Mouse (Mus musculus) C2C12 (cell line): ENCODE data around the gene Dlk2. TPM values are rescaled to one million over a fixed set of nuclear protein-coding genes. Genes with fewer than 3 reads are reported as not detected.

Source experiments
- H3K27me3 ChIP-seq: one replicate; pipeline ENCODE4 v1.6.1; 2011; ENCODE audit not compliant: control insufficient read depth, insufficient read depth, insufficient read length
- H3K36me3 ChIP-seq: one replicate; pipeline ENCODE4 v1.6.1; 2011; ENCODE audit not compliant: control insufficient read depth, insufficient read depth
- H3K4me3 ChIP-seq: one replicate; pipeline ENCODE4 v1.5.1; 2011; ENCODE audit warnings: mild to moderate bottlenecking, control low read depth; ENCODE audit not compliant: poor library complexity, insufficient read depth, severe bottlenecking
- H3K79me2 ChIP-seq: one replicate; pipeline ENCODE4 v1.6.1; 2011; ENCODE audit not compliant: control insufficient read depth, insufficient read depth
- H3K79me3 ChIP-seq: one replicate; pipeline ENCODE4 v1.6.1; 2011; ENCODE audit warnings: low read depth, control low read depth
- H3ac ChIP-seq: one replicate; pipeline ENCODE3; 2011; ENCODE audit warnings: low read depth; ENCODE audit not compliant: control insufficient read depth, insufficient read length
- CEBPB ChIP-seq: IDR thresholded peaks from one replicate; pipeline ENCODE4 v1.6.1; 2011; ENCODE audit warnings: low read depth, mild to moderate bottlenecking, control low read depth, moderate library complexity
- CTCF ChIP-seq: IDR thresholded peaks from one replicate; pipeline ENCODE4 v1.5.1; 2011; ENCODE audit not compliant: control insufficient read depth, insufficient read depth, insufficient read length
- FOSL1 ChIP-seq: IDR thresholded peaks from one replicate; pipeline ENCODE4 v1.8.0; 2011; ENCODE audit warnings: mild to moderate bottlenecking, low read length; ENCODE audit not compliant: poor library complexity, insufficient read depth, severe bottlenecking
- MAX ChIP-seq: IDR thresholded peaks from one replicate; pipeline ENCODE4 v1.6.1; 2011; ENCODE audit warnings: mild to moderate bottlenecking, control low read depth
- MYOD1 ChIP-seq: IDR thresholded peaks from one replicate; pipeline ENCODE4 v1.6.1; 2011; ENCODE audit warnings: low read depth; ENCODE audit not compliant: control insufficient read depth, insufficient read length
- MYOG ChIP-seq: IDR thresholded peaks from one replicate; pipeline ENCODE4 v1.6.1; 2011; ENCODE audit not compliant: control insufficient read depth, insufficient read length; ENCODE audit errors: extremely low read depth
- USF1 ChIP-seq: IDR thresholded peaks from one replicate; pipeline ENCODE4 v1.6.1; 2011; ENCODE audit warnings: low read depth, mild to moderate bottlenecking, control low read depth, moderate library complexity
- polyA plus RNA-seq: library from polyadenylated mRNA; unstranded; fragments of >200 nt; fragmentation: generic; extraction: Trizol; gene quantifications from one replicate; pipeline ENCODE4 v1.2.1, GENCODE M21; 2012; ENCODE audit warnings: missing spikeins

The Dlk2 gene
- polyA plus RNA-seq, 1 experiment, result 14.7 TPM

DNA sequence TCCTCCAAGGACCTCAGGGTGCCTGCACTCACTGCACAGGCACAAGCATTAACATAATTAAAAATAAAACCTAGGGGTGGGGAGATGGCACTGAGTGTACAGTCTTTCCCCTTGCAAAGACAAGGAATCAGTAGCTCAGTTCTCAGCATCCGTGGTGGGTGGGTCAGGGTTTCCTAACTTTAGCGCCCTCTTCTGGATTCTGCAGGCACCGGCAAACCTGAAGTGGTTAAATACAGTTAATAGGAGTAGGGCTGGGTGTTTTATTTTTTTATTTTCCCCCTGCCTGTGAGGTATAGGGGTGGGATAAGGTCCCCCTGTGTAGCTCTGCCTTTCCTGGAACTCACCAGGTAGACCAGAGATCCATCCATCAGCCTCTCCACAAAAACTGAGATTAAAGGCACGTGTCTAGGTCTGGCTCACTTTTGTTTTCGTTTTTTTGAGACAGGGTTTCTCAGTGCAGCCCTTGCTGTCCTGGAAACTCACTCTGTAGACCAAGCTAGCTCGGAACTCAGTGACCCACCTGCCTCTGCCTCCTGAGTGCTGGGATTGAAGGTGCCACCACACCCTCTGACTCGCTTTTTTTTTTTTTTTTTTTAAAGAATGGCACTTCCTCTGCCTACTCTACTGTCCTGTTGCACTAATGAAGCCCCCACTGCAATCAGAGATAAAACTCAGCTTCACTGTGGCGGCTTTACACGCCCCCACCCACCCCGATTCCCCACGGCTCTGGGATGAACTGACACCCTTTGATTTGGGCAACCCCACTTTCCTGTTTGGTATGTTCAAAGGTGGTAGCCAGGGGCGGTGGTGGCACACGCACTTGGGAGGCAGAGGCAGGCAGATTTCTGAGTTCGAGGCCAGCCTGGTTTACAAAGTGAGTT is 44.4 kb upstream of the Dlk2 start:
- TF ChIP-seq MYOD1 (no peak), USF1 (no peak), CTCF (no peak), CEBPB (no peak), MYOG (no peak), MAX (no peak), FOSL1 (no peak)
- peak overlapping the region; percentile 32 for H3K4me3 ChIP-seq
- no peak overlapping the region for H3ac ChIP-seq
- H3K79me2 ChIP-seq, result peaks cover 26% of the 10 kb centered on the region
- H3K36me3 ChIP-seq, result peaks cover 51% of the 10 kb centered on the region
- no peaks in the 10 kb centered on the region for H3K27me3 ChIP-seq
- H3K79me3 ChIP-seq, result peaks cover 12% of the 10 kb centered on the region

DNA sequence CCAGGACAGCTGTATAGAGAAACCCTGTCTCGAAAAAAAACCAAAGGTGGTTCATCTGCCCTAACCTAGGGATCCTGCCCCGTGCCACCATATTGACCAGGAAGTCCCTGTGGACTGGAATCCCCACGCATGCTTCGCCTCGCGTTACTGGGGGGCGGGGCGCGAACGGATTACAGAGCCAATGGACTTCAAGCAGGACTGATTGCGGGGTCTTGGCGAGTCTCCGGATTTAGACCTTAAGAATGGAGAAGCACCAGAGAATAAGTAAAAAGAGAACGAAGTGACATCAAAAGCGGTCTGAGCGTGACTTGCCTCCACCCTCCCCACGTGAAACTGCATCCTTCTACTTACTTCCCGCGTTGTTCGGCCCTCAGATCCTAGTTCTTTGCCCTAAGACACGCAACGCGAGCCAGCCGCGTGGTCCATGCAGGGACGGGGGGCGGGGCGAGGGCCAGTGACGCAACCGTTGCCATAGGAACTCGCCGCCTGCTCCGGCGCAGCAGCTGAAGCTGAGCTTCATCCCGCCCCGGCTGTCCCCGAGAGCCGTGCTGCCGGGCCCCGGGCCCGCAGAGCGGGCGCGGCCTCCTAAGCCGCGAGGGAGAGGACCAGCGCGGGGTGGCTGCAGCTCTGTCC is 43.7 kb upstream of the Dlk2 start, which contains the start of gene Lrrc73:
Gene Lrrc73 (plus strand): TSS at position 80 of the 633 bp plus-strand sequence.
- Histone ChIP-seq H3K79me3 (peaks cover 8% of the 10 kb centered on the region), H3K36me3 (peaks cover 59% of the 10 kb centered on the region), H3K4me3 (peak within 1 kb of the TSS; percentile 32), H3K79me2 (peaks cover 18% of the 10 kb centered on the region), H3K27me3 (no peaks in the 10 kb centered on the region), H3ac (peak within 1 kb of the TSS; percentile 76)
- TF ChIP-seq FOSL1 (no peak), CTCF (no peak), CEBPB (peak; percentile 64), MYOG (no peak), MYOD1 (peak; percentile 19), MAX (peak; percentile 95)

DNA sequence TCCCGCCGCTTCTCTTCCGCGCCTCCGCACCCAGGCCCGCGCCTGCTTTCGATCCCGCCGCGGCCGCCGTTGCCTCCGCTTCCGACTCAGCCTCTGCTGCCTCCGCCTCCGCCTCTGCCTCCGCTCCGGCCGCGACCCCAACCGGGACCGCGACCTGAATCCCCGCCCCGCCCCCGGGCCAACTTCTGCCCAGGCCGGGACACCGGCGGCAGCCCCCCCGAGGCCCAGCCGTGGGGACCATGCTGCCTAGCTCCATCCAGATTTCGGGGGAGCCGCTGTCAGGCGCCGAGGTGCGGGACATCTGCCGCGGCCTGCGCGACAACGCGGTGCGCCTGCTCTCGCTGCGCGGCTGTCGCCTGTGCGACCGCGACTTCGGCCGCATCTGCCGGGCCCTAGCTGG is 43.1 kb upstream of the Dlk2 start:
- Histone ChIP-seq H3K4me3 (peak overlapping the region; percentile 32), H3K36me3 (peaks cover 61% of the 10 kb centered on the region), H3K27me3 (no peaks in the 10 kb centered on the region), H3K79me2 (peaks cover 13% of the 10 kb centered on the region), H3ac (peak overlapping the region; percentile 76), H3K79me3 (peaks cover 2% of the 10 kb centered on the region)
- no peak for TF ChIP-seq MYOD1
- no peak for TF ChIP-seq MYOG
- no peak for TF ChIP-seq USF1
- no peak for TF ChIP-seq CTCF
- no peak for TF ChIP-seq MAX
- no peak for TF ChIP-seq FOSL1
- TF ChIP-seq CEBPB, result no peak

DNA sequence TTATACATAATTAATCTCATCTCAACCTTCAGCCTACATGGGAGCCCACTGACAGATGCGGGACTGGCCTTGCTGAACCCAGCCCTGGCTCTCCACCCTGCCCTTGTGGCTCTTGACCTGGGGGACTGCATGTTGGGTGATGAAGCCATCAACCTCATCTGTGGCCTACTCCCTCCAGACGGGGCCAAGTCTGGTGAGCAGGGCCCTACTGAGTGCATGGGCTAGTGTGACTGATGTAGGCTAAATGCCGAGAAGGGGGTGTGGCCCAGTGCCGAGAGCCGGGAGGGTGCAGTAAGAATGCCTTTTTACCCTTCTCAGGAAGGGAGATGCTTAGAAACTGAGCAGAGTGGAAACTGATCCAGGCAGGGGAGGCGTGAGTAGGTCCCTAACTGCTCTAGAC is 42.1 kb upstream of the Dlk2 start:
- Histone ChIP-seq H3K79me3 (no peaks in the 10 kb centered on the region), H3K36me3 (peaks cover 61% of the 10 kb centered on the region), H3ac (no peak overlapping the region), H3K79me2 (peaks cover 2% of the 10 kb centered on the region), H3K4me3 (no peak overlapping the region), H3K27me3 (no peaks in the 10 kb centered on the region)
- TF ChIP-seq MYOD1 (no peak), CTCF (no peak), MAX (no peak), USF1 (no peak), MYOG (no peak), FOSL1 (no peak), CEBPB (no peak)

DNA sequence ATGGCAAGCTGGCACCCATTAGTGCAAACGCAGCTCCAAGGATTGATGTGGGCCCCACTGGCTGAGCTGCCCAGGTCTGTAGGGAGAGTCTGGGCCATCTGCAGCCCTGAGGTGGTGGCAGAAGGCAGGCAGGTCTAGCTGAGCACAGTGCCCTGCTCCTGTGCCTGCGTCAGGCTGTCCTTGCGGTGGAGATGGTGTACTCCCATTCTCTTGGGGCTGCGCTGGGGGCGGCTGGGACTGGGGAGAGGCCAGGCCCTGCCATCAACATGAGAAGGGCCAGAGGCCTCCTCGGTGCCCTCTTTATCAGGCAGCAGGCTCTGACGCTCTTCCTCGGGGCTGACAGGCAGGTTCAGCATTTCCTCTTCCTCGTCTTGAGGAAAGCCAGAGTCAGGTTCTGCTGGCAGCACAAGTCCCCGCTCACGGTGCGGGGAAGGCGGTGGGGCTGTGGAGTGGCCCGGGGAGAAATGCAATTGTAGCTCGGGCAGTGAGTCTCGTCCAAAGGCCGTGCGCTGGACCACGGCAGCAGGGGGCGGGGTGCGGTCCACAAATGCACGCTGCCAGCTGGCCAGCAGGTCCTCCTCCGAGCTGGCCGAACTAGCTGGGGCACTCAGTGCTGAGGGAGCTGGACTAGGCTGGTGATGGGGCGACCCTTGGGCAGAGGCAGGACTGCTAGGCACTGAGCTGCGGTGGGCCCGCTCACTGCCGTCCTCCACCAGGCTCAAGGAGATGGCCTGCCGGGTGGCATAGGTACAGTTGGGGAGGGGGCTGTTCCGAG is 38.8 kb upstream of the Dlk2 start:
- no peak overlapping the region for H3K4me3 ChIP-seq
- no peaks in the 10 kb centered on the region for H3K27me3 ChIP-seq
- H3ac ChIP-seq, result no peak overlapping the region
- H3K79me3 ChIP-seq, result no peaks in the 10 kb centered on the region
- H3K36me3 ChIP-seq, result peaks cover 71% of the 10 kb centered on the region
- peaks cover 11% of the 10 kb centered on the region for H3K79me2 ChIP-seq
- TF ChIP-seq MYOG, result no peak
